Comparison of ENCODE assay signal across 9 mouse cellular contexts in the genomic region with DNA sequence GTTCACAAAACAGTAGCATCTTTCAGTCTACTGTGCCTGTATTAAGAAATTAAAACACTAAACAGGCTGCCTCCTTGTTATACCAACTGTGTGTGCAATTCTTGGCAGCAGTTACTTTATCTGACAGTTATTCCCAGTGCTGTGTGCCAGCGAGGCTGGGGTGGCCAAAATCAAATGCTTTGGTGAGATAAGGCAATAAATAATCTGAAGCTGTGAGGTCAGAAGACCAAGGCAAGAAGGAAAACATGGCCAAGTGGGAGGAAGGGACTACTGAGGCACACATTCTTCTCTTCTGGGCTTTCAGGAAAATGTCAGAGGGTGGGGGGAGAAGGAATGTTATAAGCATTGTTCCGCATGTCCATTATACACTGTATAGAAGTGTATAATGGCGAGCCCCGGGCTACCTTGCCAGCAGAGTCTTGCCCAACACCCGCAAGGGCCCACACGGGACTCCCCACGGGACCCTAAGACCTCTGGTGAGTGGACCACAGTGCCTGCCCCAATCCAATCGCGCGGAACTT. TPM values are rescaled to one million over a fixed set of nuclear protein-coding genes. Genes with fewer than 3 reads are reported as not detected.
A peak's percentile ranks its signal among the peaks of the same experiment; 100 is the strongest.
DNase-seq lines count a peak whose midpoint lies in the region; ATAC-seq lines count a peak whose summit lies in the region.
"Had no signal": no experiment of that assay in that cellular context is flagged by ENCODE, and none has a peak within 500 bp of the region (broad histone marks: within the 10 kb centered on the region; RNA-seq: fewer than 3 reads in every experiment).

No protein-coding gene starts in this region.

- no peak overlapping the region for H3K4me3 ChIP-seq in midbrain, embryonic 13.5 days (replicated peaks)
- no peak overlapping the region for H3K4me3 ChIP-seq in midbrain, embryonic 11.5 days (ENCODE audit: low read depth, low read length)
- no peak overlapping the region for H3K4me3 ChIP-seq in heart, embryonic 13.5 days
- H3K4me3 ChIP-seq in lung, embryonic 16.5 days (ENCODE audit: low read length), result no peak overlapping the region
- H3K4me3 ChIP-seq: embryonic facial prominence, embryonic 13.5 days had no signal

- no peak for ATAC-seq in cerebellum, adult (ENCODE audit: insufficient number of reproducible peaks, low FRiP score, low TSS enrichment)
- no peak for ATAC-seq in midbrain, embryonic 13.5 days
- no peak for ATAC-seq in midbrain, embryonic 11.5 days (ENCODE audit: low FRiP score)
- ATAC-seq in heart, embryonic 13.5 days (ENCODE audit: extremely low read depth, insufficient number of reproducible peaks, low FRiP score, low TSS enrichment), result no peak
- ATAC-seq in lung, embryonic 16.5 days (ENCODE audit: low read depth), result peak; percentile 60

- no peak overlapping the region for H3K4me2 ChIP-seq in midbrain, embryonic 13.5 days (replicated peaks)
- H3K4me2 ChIP-seq in midbrain, embryonic 11.5 days, result no peak overlapping the region
- no peak overlapping the region for H3K4me2 ChIP-seq in heart, embryonic 13.5 days
- H3K4me2 ChIP-seq in lung, embryonic 16.5 days (ENCODE audit: low read depth, low read length), result no peak overlapping the region
- H3K4me2 ChIP-seq: embryonic facial prominence, embryonic 13.5 days had no signal

- H3K4me1 ChIP-seq in midbrain, embryonic 13.5 days (replicated peaks), result peaks cover 5% of the 10 kb centered on the region
- H3K4me1 ChIP-seq in midbrain, embryonic 11.5 days (ENCODE audit: control insufficient read depth, insufficient read depth, low read length), result peaks cover 2% of the 10 kb centered on the region; the same call in 1 of the 2 replicates
- H3K4me1 ChIP-seq in heart, embryonic 13.5 days, result peaks cover 28% of the 10 kb centered on the region
- H3K4me1 ChIP-seq in lung, embryonic 16.5 days (replicated peaks; ENCODE audit: control insufficient read depth, insufficient read depth, low read length), result peaks cover 3% of the 10 kb centered on the region; the same call in 1 of the 2 replicates

- no peaks in the 10 kb centered on the region for H3K36me3 ChIP-seq in midbrain, embryonic 13.5 days
- no peaks in the 10 kb centered on the region for H3K36me3 ChIP-seq in midbrain, embryonic 11.5 days (ENCODE audit: control insufficient read depth, insufficient read depth, low read length)
- no peaks in the 10 kb centered on the region for H3K36me3 ChIP-seq in heart, embryonic 13.5 days
- H3K36me3 ChIP-seq in lung, embryonic 16.5 days (ENCODE audit: control insufficient read depth, insufficient read depth, low read length), result no peaks in the 10 kb centered on the region
- H3K36me3 ChIP-seq: embryonic facial prominence, embryonic 13.5 days had no signal

- peak; percentile 10 for DNase-seq in cerebellum, postnatal 36 days
- DNase-seq in midbrain, embryonic 11.5 days (ENCODE audit: low spot score, missing footprints), result no peak
- no peak for DNase-seq in frontal cortex, postnatal 36 days (ENCODE audit: low spot score in 2 of 2)
- DNase-seq in layer of hippocampus, adult 8-10 months (ENCODE audit: low spot score in 2 of 2), result no peak

- H3K27ac ChIP-seq in midbrain, embryonic 13.5 days, result peak overlapping the region; percentile 19; the same call in 1 of the 2 replicates
- no peak overlapping the region for H3K27ac ChIP-seq in midbrain, embryonic 11.5 days (ENCODE audit: low read depth, low read length)
- H3K27ac ChIP-seq in heart, embryonic 13.5 days (replicated peaks), result peak overlapping the region; percentile 54
- peak overlapping the region; percentile 45 for H3K27ac ChIP-seq in lung, embryonic 16.5 days (ENCODE audit: low read length)
- H3K27ac ChIP-seq: embryonic facial prominence, embryonic 13.5 days had no signal

- WGBS in midbrain, embryonic 13.5 days, result 95% methylated on average over 7 of the region's 10 CpGs
- WGBS in midbrain, embryonic 11.5 days, result 92% methylated on average over 6 of the region's 10 CpGs
- 75% methylated on average over 7 of the region's 10 CpGs for WGBS in heart, embryonic 13.5 days
- 76% methylated on average over 5 of the region's 10 CpGs for WGBS in lung, embryonic 16.5 days

- no peak overlapping the region for H3K9ac ChIP-seq in midbrain, embryonic 13.5 days (replicated peaks)
- H3K9ac ChIP-seq in midbrain, embryonic 11.5 days (ENCODE audit: low read length), result no peak overlapping the region
- H3K9ac ChIP-seq in heart, embryonic 13.5 days, result no peak overlapping the region
- H3K9ac ChIP-seq in lung, embryonic 16.5 days (ENCODE audit: low read length), result no peak overlapping the region
- H3K9ac ChIP-seq: embryonic facial prominence, embryonic 13.5 days had no signal

- H3K27me3 ChIP-seq in midbrain, embryonic 13.5 days, result no peaks in the 10 kb centered on the region
- no peaks in the 10 kb centered on the region for H3K27me3 ChIP-seq in midbrain, embryonic 11.5 days (ENCODE audit: control insufficient read depth, insufficient read depth, low read length)
- H3K27me3 ChIP-seq in heart, embryonic 13.5 days (replicated peaks), result no peaks in the 10 kb centered on the region
- H3K27me3 ChIP-seq in lung, embryonic 16.5 days (ENCODE audit: control insufficient read depth, insufficient read depth, low read depth, low read length), result no peaks in the 10 kb centered on the region
- H3K27me3 ChIP-seq: embryonic facial prominence, embryonic 13.5 days had no signal

- no peaks in the 10 kb centered on the region for H3K9me3 ChIP-seq in midbrain, embryonic 13.5 days
- no peaks in the 10 kb centered on the region for H3K9me3 ChIP-seq in midbrain, embryonic 11.5 days (ENCODE audit: control insufficient read depth, low read length)
- H3K9me3 ChIP-seq in heart, embryonic 13.5 days, result no peaks in the 10 kb centered on the region
- peaks cover 3% of the 10 kb centered on the region; the same call in 1 of the 2 replicates for H3K9me3 ChIP-seq in lung, embryonic 16.5 days (ENCODE audit: control insufficient read depth, low read length)
- H3K9me3 ChIP-seq: embryonic facial prominence, embryonic 13.5 days had no signal

RNA-seq across cellular contexts. Expression of gene Bcl10, which starts 57.8 kb away (rescaled TPM):
- polyA plus RNA-seq in midbrain, embryonic 13.5 days (2015; fragmentation: Nextera tagmentation; extraction: Ambion mirVana), result 36.0 and 40.0 TPM in 2 replicates
- polyA plus RNA-seq in midbrain, embryonic 11.5 days (2014; fragmentation: Nextera tagmentation; extraction: Ambion mirVana), result 57.4 and 59.2 TPM in 2 replicates
- polyA plus RNA-seq in heart, embryonic 13.5 days (2015; fragmentation: Nextera tagmentation; extraction: Ambion mirVana), result 35.1 and 36.0 TPM in 2 replicates
- polyA plus RNA-seq in lung, embryonic 16.5 days (2015; fragmentation: Nextera tagmentation; extraction: Ambion mirVana), result 51.3 and 52.0 TPM in 2 replicates
- total RNA-seq in layer of hippocampus, adult 8-10 months (2022), result 10 to 100 TPM; 10.6 to 16.1 (median 14.2) TPM

Comparison
In these comparisons a context has a peak if more than half of its experiments do, and no peak if none do; other contexts are left out.
1. DNase-seq: peak in cerebellum, postnatal 36 days (2 of 2); none in midbrain, embryonic 11.5 days (single experiment), frontal cortex, postnatal 36 days (0 of 2) and layer of hippocampus, adult 8-10 months (0 of 2).